11 mouse cellular contexts compared by ENCODE assay signal in the genomic region with DNA sequence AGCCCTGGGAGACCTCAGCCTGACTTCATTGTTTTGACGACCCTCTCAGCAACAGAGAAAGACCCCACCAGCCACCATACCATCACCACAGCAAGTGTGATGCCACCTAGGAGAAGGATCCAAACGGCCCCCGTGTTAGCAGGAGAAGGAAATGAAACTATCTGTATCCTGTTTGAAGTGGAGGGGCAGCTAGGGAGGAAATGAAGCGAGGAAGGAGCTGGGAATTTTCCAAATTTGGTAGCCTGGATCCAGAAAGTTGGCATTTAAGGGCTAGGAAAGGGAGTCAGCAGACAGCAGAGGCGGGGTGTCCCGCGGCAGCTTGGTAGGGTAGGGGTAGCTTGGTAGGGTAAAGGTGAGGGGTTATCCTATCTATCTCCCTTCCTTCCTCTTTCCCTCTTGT. TPM values are rescaled to one million over a fixed set of nuclear protein-coding genes. Genes with fewer than 3 reads are reported as not detected.
DNase-seq lines count a peak whose midpoint lies in the region; ATAC-seq and TF ChIP-seq lines count a peak whose summit lies in the region.
"Had no signal": no experiment of that assay in that cellular context is flagged by ENCODE, and none has a peak within 500 bp of the region (broad histone marks: within the 10 kb centered on the region; RNA-seq: fewer than 3 reads in every experiment).

No protein-coding gene starts in this region.

- ATAC-seq in forebrain, embryonic 16.5 days = no peak
- no peak for ATAC-seq in embryonic facial prominence, embryonic 14.5 days (ENCODE audit: low read depth)
- ATAC-seq: hindbrain, postnatal 0 days had no signal

- no peak overlapping the region for H3K4me2 ChIP-seq in forebrain, embryonic 16.5 days (ENCODE audit: low read length)
- 0 out of 2 replicates have a peak overlapping the region, but pooled peaks have one; percentile 41 for H3K4me2 ChIP-seq in embryonic facial prominence, embryonic 14.5 days (ENCODE audit: low read depth, low read length)
- peak overlapping the region; percentile 55 for H3K4me2 ChIP-seq in myocyte (ENCODE audit: low read depth)

- peaks cover 20% of the 10 kb centered on the region for H3K4me1 ChIP-seq in forebrain, embryonic 10.5 days
- H3K4me1 ChIP-seq in forebrain, embryonic 16.5 days (replicated peaks; ENCODE audit: control insufficient read depth, insufficient read depth, low read length) = peaks cover 4% of the 10 kb centered on the region
- H3K4me1 ChIP-seq in embryonic facial prominence, embryonic 14.5 days (ENCODE audit: control insufficient read depth, insufficient read depth, low read length) = peaks cover 21% of the 10 kb centered on the region

- H3K36me3 ChIP-seq in forebrain, embryonic 10.5 days (replicated peaks) = no peaks in the 10 kb centered on the region
- H3K36me3 ChIP-seq in forebrain, embryonic 16.5 days (ENCODE audit: control insufficient read depth, insufficient read depth) = no peaks in the 10 kb centered on the region
- no peaks in the 10 kb centered on the region for H3K36me3 ChIP-seq in embryonic facial prominence, embryonic 14.5 days (ENCODE audit: control insufficient read depth, insufficient read depth, low read length)
- H3K36me3 ChIP-seq in myocyte (ENCODE audit: control insufficient read depth, insufficient read depth) = no peaks in the 10 kb centered on the region

- no peak overlapping the region for H3K9ac ChIP-seq in forebrain, embryonic 16.5 days (replicated peaks; ENCODE audit: low read depth, low read length)
- no peak overlapping the region for H3K9ac ChIP-seq in embryonic facial prominence, embryonic 14.5 days (ENCODE audit: low read depth, low read length)

- no peak overlapping the region for H3K4me3 ChIP-seq in forebrain, embryonic 10.5 days
- H3K4me3 ChIP-seq in forebrain, embryonic 16.5 days (replicated peaks; ENCODE audit: low read length) = no peak overlapping the region
- no peak overlapping the region for H3K4me3 ChIP-seq in embryonic facial prominence, embryonic 14.5 days (ENCODE audit: low read depth, low read length)
- H3K4me3 ChIP-seq in myocyte = no peak overlapping the region

- no peak for DNase-seq in forebrain, embryonic 10.5 days (ENCODE audit: extremely low spot score, low spot score)
- peak; percentile 35 for DNase-seq in kidney, postnatal 10 days
- no peak for DNase-seq in kidney, adult 18-20 months
- DNase-seq in embryonic facial prominence, embryonic 14.5 days (ENCODE audit: low spot score) = no peak
- no peak for DNase-seq in layer of hippocampus, adult 11-12 months (ENCODE audit: low spot score)
- DNase-seq in MN1 (ENCODE audit: low spot score) = no peak
- DNase-seq: cerebellum, adult 18-20 months; thymus, adult 18-20 months had no signal

- H3ac ChIP-seq in myocyte (ENCODE audit: control insufficient read depth, insufficient read length) = no peak overlapping the region

- no peaks in the 10 kb centered on the region for H3K79me2 ChIP-seq in myocyte (ENCODE audit: control insufficient read depth, insufficient read depth)

- no peaks in the 10 kb centered on the region for H3K27me3 ChIP-seq in forebrain, embryonic 10.5 days (ENCODE audit: poor library complexity, severe bottlenecking)
- H3K27me3 ChIP-seq in forebrain, embryonic 16.5 days (replicated peaks; ENCODE audit: control insufficient read depth, insufficient read depth, low read length) = no peaks in the 10 kb centered on the region
- no peaks in the 10 kb centered on the region for H3K27me3 ChIP-seq in embryonic facial prominence, embryonic 14.5 days (replicated peaks; ENCODE audit: control insufficient read depth, insufficient read depth, low read length)
- no peaks in the 10 kb centered on the region for H3K27me3 ChIP-seq in myocyte (ENCODE audit: control insufficient read depth, insufficient read depth, insufficient read length)

- H3K9me3 ChIP-seq in forebrain, embryonic 10.5 days = no peaks in the 10 kb centered on the region
- no peaks in the 10 kb centered on the region for H3K9me3 ChIP-seq in forebrain, embryonic 16.5 days (ENCODE audit: control insufficient read depth, low read length)
- H3K9me3 ChIP-seq in embryonic facial prominence, embryonic 14.5 days (ENCODE audit: control insufficient read depth, low read length) = no peaks in the 10 kb centered on the region

- peak overlapping the region; percentile 21; the same call in 1 of the 2 replicates for H3K27ac ChIP-seq in forebrain, embryonic 10.5 days
- H3K27ac ChIP-seq in forebrain, embryonic 16.5 days (ENCODE audit: low read length) = no peak overlapping the region
- H3K27ac ChIP-seq in embryonic facial prominence, embryonic 14.5 days (replicated peaks; ENCODE audit: low read depth, low read length) = peak overlapping the region; percentile 66; the same call in 1 of the 2 replicates
- H3K27ac ChIP-seq: hindbrain, postnatal 0 days had no signal

- TF ChIP-seq POLR2A in myocyte (IDR thresholded peaks at IDR 0.05; ENCODE audit: insufficient read length, low read depth) = no peak

- WGBS in forebrain, embryonic 10.5 days = 73% methylated on average over 7 of the region's 7 CpGs
- 64% methylated on average over 7 of the region's 7 CpGs for WGBS in forebrain, embryonic 16.5 days
- WGBS in embryonic facial prominence, embryonic 14.5 days = 40% methylated on average over 7 of the region's 7 CpGs

TF ChIP-seq in myocyte, 11 proteins besides CTCF, POLR2A, EP300 and RAD21:
- TF ChIP-seq POLR2AphosphoS2 (IDR thresholded peaks at IDR 0.05; ENCODE audit: insufficient read length, low read depth) (no peak), TCF3 (IDR thresholded peaks at IDR 0.05; ENCODE audit: insufficient read length, low read depth) (no peak), E2F4 (IDR thresholded peaks at IDR 0.05; ENCODE audit: insufficient read depth) (no peak), MYOD1 (IDR thresholded peaks at IDR 0.05; ENCODE audit: control insufficient read depth in 1 of 3, insufficient read length in 2 of 3, low read depth in 2 of 3) (no peak), CEBPB (IDR thresholded peaks at IDR 0.05; ENCODE audit: insufficient read depth, poor library complexity, severe bottlenecking) (no peak), TCF12 (IDR thresholded peaks at IDR 0.05; ENCODE audit: insufficient read depth, poor library complexity, severe bottlenecking) (no peak), USF1 (IDR thresholded peaks at IDR 0.05; ENCODE audit: low read depth) (no peak), REST (IDR thresholded peaks at IDR 0.05; ENCODE audit: insufficient read depth, insufficient read length) (no peak), SRF (IDR thresholded peaks at IDR 0.05; ENCODE audit: control insufficient read depth, insufficient read length, low read depth) (no peak), MYOG (IDR thresholded peaks at IDR 0.05; ENCODE audit: control insufficient read depth in 1 of 3, insufficient read depth in 1 of 3, insufficient read length in 2 of 3, low read depth in 2 of 3) (no peak), MAX (IDR thresholded peaks at IDR 0.05; ENCODE audit: low read depth) (no peak)

RNA-seq across cellular contexts. Expression of a gene that starts 10.9 kb away (rescaled TPM):
- polyA plus RNA-seq in forebrain, embryonic 10.5 days (2016; fragmentation: Nextera tagmentation; extraction: Ambion mirVana) = 0.34 and 1.2 TPM in 2 replicates
- polyA plus RNA-seq in forebrain, embryonic 16.5 days (2015; fragmentation: Nextera tagmentation; extraction: Ambion mirVana) = 1.9 and 2.4 TPM in 2 replicates
- polyA plus RNA-seq in embryonic facial prominence, embryonic 14.5 days (2014; fragmentation: Nextera tagmentation; extraction: Ambion mirVana) = 11.2 and 12.6 TPM in 2 replicates
- 3.1 TPM for polyA plus RNA-seq in myocyte (2012; fragmentation: generic; extraction: Trizol)
